In the genomic region with DNA sequence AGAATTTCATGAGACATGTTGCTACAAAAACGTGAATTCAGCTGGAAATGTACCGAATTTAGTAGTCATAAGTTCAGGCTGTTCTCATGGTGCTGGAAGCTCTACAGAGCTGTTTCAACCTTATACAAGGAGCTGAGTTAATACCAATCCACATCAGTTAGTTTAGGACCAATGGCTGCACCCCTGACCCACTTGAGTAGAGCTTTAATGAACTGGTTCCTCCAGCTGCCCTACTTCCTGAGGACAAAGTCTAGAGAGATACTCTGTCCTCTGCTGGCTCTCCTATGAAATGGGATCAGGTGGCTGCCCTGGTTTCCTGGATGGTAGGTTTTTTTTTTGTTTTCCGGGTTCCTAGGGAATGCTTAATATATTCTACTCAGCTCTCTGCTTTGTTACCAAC, we compare ENCODE assay signal across 28 mouse cellular contexts.
"Had no signal": no experiment of that assay in that cellular context is flagged by ENCODE, and none has a peak within 500 bp of the region (broad histone marks: within the 10 kb centered on the region; RNA-seq: fewer than 3 reads in every experiment).

No protein-coding gene starts in this region.

- H3K27ac ChIP-seq: embryonic facial prominence, embryonic 10.5 days; embryonic facial prominence, embryonic 12.5 days; embryonic facial prominence, embryonic 13.5 days; embryonic facial prominence, embryonic 15.5 days; forebrain, embryonic 10.5 days; forebrain, embryonic 12.5 days; forebrain, embryonic 13.5 days; forebrain, embryonic 15.5 days; gastrocnemius, adult 2 months had no signal

- H3K4me2 ChIP-seq: embryonic facial prominence, embryonic 12.5 days; embryonic facial prominence, embryonic 13.5 days; embryonic facial prominence, embryonic 15.5 days; forebrain, embryonic 12.5 days; forebrain, embryonic 13.5 days; forebrain, embryonic 15.5 days had no signal

- H3K27me3 ChIP-seq: embryonic facial prominence, embryonic 12.5 days; embryonic facial prominence, embryonic 13.5 days; embryonic facial prominence, embryonic 15.5 days; forebrain, embryonic 12.5 days; forebrain, embryonic 13.5 days; forebrain, embryonic 15.5 days had no signal

- H3K4me3 ChIP-seq: embryonic facial prominence, embryonic 10.5 days; embryonic facial prominence, embryonic 12.5 days; embryonic facial prominence, embryonic 13.5 days; embryonic facial prominence, embryonic 15.5 days; erythroblast, embryonic 14.5 days; forebrain, embryonic 10.5 days; forebrain, embryonic 12.5 days; forebrain, embryonic 13.5 days; forebrain, embryonic 15.5 days; gastrocnemius, adult 2 months had no signal

- DNase-seq: cerebellum, adult 2 months; cerebellum, adult 8-10 months; cerebellum, adult 9-10 months; cerebellum, adult 9-11 months; cerebellum, postnatal 10 days; cerebellum, postnatal 14 days; cerebellum, postnatal 25 days; cerebellum, postnatal 36 days; embryo, embryonic 11 days; forebrain, postnatal 0 days; gastrocnemius, adult 2 months; gastrocnemius, postnatal 10 days; gastrocnemius, postnatal 14 days; gastrocnemius, postnatal 25 days; gastrocnemius, postnatal 36 days; heart, adult 11 months; heart, adult 18-20 months had no signal

- H3K4me1 ChIP-seq: embryonic facial prominence, embryonic 10.5 days; embryonic facial prominence, embryonic 12.5 days; embryonic facial prominence, embryonic 13.5 days; embryonic facial prominence, embryonic 15.5 days; forebrain, embryonic 10.5 days; forebrain, embryonic 12.5 days; forebrain, embryonic 13.5 days; forebrain, embryonic 15.5 days had no signal

- H3K9ac ChIP-seq: embryonic facial prominence, embryonic 12.5 days; embryonic facial prominence, embryonic 13.5 days; embryonic facial prominence, embryonic 15.5 days; forebrain, embryonic 12.5 days; forebrain, embryonic 13.5 days; forebrain, embryonic 15.5 days; forebrain, postnatal 0 days had no signal

- H3K9me3 ChIP-seq: embryonic facial prominence, embryonic 10.5 days; embryonic facial prominence, embryonic 12.5 days; embryonic facial prominence, embryonic 13.5 days; embryonic facial prominence, embryonic 15.5 days; forebrain, embryonic 10.5 days; forebrain, embryonic 12.5 days; forebrain, embryonic 13.5 days; forebrain, embryonic 15.5 days had no signal

- H3K36me3 ChIP-seq: embryonic facial prominence, embryonic 10.5 days; embryonic facial prominence, embryonic 12.5 days; embryonic facial prominence, embryonic 13.5 days; embryonic facial prominence, embryonic 15.5 days; forebrain, embryonic 10.5 days; forebrain, embryonic 12.5 days; forebrain, embryonic 15.5 days had no signal

- ATAC-seq: forebrain, embryonic 13.5 days; forebrain, embryonic 14.5 days; forebrain, embryonic 15.5 days; forebrain, embryonic 16.5 days; forebrain, postnatal 0 days had no signal
